In genomic region chr13:12057357-12057771, GRCm38 (mm10) we compare ENCODE assay signal across 10 mouse cellular contexts. TPM values are rescaled to one million over a fixed set of nuclear protein-coding genes. Genes with fewer than 3 reads are reported as not detected.
DNase-seq lines count a peak whose midpoint lies in the region; ATAC-seq and TF ChIP-seq lines count a peak whose summit lies in the region.
"Had no signal": no experiment of that assay in that cellular context is flagged by ENCODE, and none has a peak within 500 bp of the region (broad histone marks: within the 10 kb centered on the region; RNA-seq: fewer than 3 reads in every experiment).

No protein-coding gene starts in this region.

- no peak for DNase-seq in forebrain, postnatal 0 days
- DNase-seq in lung, postnatal 10 days: peak; percentile 18
- no peak for DNase-seq in lung, postnatal 25 days (ENCODE audit: low spot score)
- DNase-seq in right cerebral cortex, adult 18-20 months: no peak
- DNase-seq in forebrain, embryonic 10.5 days (ENCODE audit: extremely low spot score, low spot score): no peak

- no peak overlapping the region for H3K9ac ChIP-seq in forebrain, postnatal 0 days
- H3K9ac ChIP-seq in forebrain, embryonic 16.5 days (replicated peaks; ENCODE audit: low read depth, low read length): no peak overlapping the region
- no peak overlapping the region for H3K9ac ChIP-seq in hindbrain, embryonic 12.5 days
- no peak overlapping the region for H3K9ac ChIP-seq in neural tube, embryonic 14.5 days (replicated peaks; ENCODE audit: low read depth, low read length)

- no peaks in the 10 kb centered on the region for H3K36me3 ChIP-seq in forebrain, postnatal 0 days (ENCODE audit: insufficient read depth)
- no peaks in the 10 kb centered on the region for H3K36me3 ChIP-seq in forebrain, embryonic 16.5 days (ENCODE audit: control insufficient read depth, insufficient read depth)
- no peaks in the 10 kb centered on the region for H3K36me3 ChIP-seq in hindbrain, embryonic 12.5 days
- H3K36me3 ChIP-seq in neural tube, embryonic 14.5 days (ENCODE audit: control insufficient read depth, insufficient read depth, low read length): no peaks in the 10 kb centered on the region
- no peaks in the 10 kb centered on the region for H3K36me3 ChIP-seq in forebrain, embryonic 10.5 days (replicated peaks)
- H3K36me3 ChIP-seq: G1E had no signal

- H3K9me3 ChIP-seq in forebrain, postnatal 0 days (ENCODE audit: low read length): no peaks in the 10 kb centered on the region
- no peaks in the 10 kb centered on the region for H3K9me3 ChIP-seq in forebrain, embryonic 16.5 days (ENCODE audit: control insufficient read depth, low read length)
- H3K9me3 ChIP-seq in hindbrain, embryonic 12.5 days (replicated peaks): no peaks in the 10 kb centered on the region
- no peaks in the 10 kb centered on the region for H3K9me3 ChIP-seq in neural tube, embryonic 14.5 days (ENCODE audit: control insufficient read depth, low read length)
- no peaks in the 10 kb centered on the region for H3K9me3 ChIP-seq in forebrain, embryonic 10.5 days
- H3K9me3 ChIP-seq: G1E had no signal

- H3K4me2 ChIP-seq in forebrain, postnatal 0 days (ENCODE audit: low read depth): no peak overlapping the region
- no peak overlapping the region for H3K4me2 ChIP-seq in forebrain, embryonic 16.5 days (ENCODE audit: low read length)
- H3K4me2 ChIP-seq in hindbrain, embryonic 12.5 days (replicated peaks): no peak overlapping the region
- no peak overlapping the region for H3K4me2 ChIP-seq in neural tube, embryonic 14.5 days (ENCODE audit: low read depth, low read length)

- TF ChIP-seq CTCF in forebrain, postnatal 0 days (IDR thresholded peaks at IDR 0.05; ENCODE audit: low read depth): peak; percentile 28

- WGBS in forebrain, postnatal 0 days: 72% methylated on average over 8 of the region's 8 CpGs
- 73% methylated on average over 8 of the region's 8 CpGs for WGBS in forebrain, embryonic 16.5 days
- WGBS in hindbrain, embryonic 12.5 days: 66% methylated on average over 8 of the region's 8 CpGs
- WGBS in neural tube, embryonic 14.5 days: 73% methylated on average over 8 of the region's 8 CpGs
- WGBS in forebrain, embryonic 10.5 days: 59% methylated on average over 8 of the region's 8 CpGs

- no peak overlapping the region for H3K27ac ChIP-seq in forebrain, postnatal 0 days (ENCODE audit: low read depth, low read length)
- no peak overlapping the region for H3K27ac ChIP-seq in forebrain, embryonic 16.5 days (ENCODE audit: low read length)
- H3K27ac ChIP-seq in hindbrain, embryonic 12.5 days: no peak overlapping the region
- H3K27ac ChIP-seq in neural tube, embryonic 14.5 days (ENCODE audit: low read depth, low read length): no peak overlapping the region
- no peak overlapping the region for H3K27ac ChIP-seq in forebrain, embryonic 10.5 days
- H3K27ac ChIP-seq: macrophage had no signal

- 0 out of 2 replicates have a peak, but pooled peaks have one; percentile 23 for ATAC-seq in forebrain, postnatal 0 days
- no peak for ATAC-seq in forebrain, embryonic 16.5 days
- peak; percentile 35; the same call in 1 of the 2 replicates for ATAC-seq in hindbrain, embryonic 12.5 days (ENCODE audit: low FRiP score)
- peak; percentile 23; the same call in 1 of the 2 replicates for ATAC-seq in neural tube, embryonic 14.5 days (ENCODE audit: low read depth)

- no peaks in the 10 kb centered on the region for H3K27me3 ChIP-seq in forebrain, postnatal 0 days (ENCODE audit: insufficient read depth, low read length)
- no peaks in the 10 kb centered on the region for H3K27me3 ChIP-seq in forebrain, embryonic 16.5 days (replicated peaks; ENCODE audit: control insufficient read depth, insufficient read depth, low read length)
- no peaks in the 10 kb centered on the region for H3K27me3 ChIP-seq in hindbrain, embryonic 12.5 days
- no peaks in the 10 kb centered on the region for H3K27me3 ChIP-seq in neural tube, embryonic 14.5 days (ENCODE audit: control insufficient read depth, insufficient read depth, low read length)
- no peaks in the 10 kb centered on the region for H3K27me3 ChIP-seq in forebrain, embryonic 10.5 days (ENCODE audit: poor library complexity, severe bottlenecking)

- no peaks in the 10 kb centered on the region for H3K4me1 ChIP-seq in forebrain, postnatal 0 days (ENCODE audit: insufficient read depth)
- H3K4me1 ChIP-seq in forebrain, embryonic 16.5 days (replicated peaks; ENCODE audit: control insufficient read depth, insufficient read depth, low read length): no peaks in the 10 kb centered on the region
- H3K4me1 ChIP-seq in hindbrain, embryonic 12.5 days: no peaks in the 10 kb centered on the region
- no peaks in the 10 kb centered on the region for H3K4me1 ChIP-seq in neural tube, embryonic 14.5 days (ENCODE audit: control insufficient read depth, insufficient read depth, low read length)
- no peaks in the 10 kb centered on the region; the same call in none of the 2 replicates for H3K4me1 ChIP-seq in forebrain, embryonic 10.5 days

- no peak overlapping the region for H3K4me3 ChIP-seq in forebrain, postnatal 0 days (ENCODE audit: low read depth, low read length)
- no peak overlapping the region for H3K4me3 ChIP-seq in forebrain, embryonic 16.5 days (replicated peaks; ENCODE audit: low read length)
- H3K4me3 ChIP-seq in hindbrain, embryonic 12.5 days: no peak overlapping the region
- no peak overlapping the region for H3K4me3 ChIP-seq in neural tube, embryonic 14.5 days (ENCODE audit: low read depth, low read length)
- no peak overlapping the region for H3K4me3 ChIP-seq in forebrain, embryonic 10.5 days

RNA-seq across cellular contexts. Expression of gene Ryr2, which starts 49.4 kb away (rescaled TPM):
- total RNA-seq in forebrain, postnatal 0 days (2014; rRNA removed): 22.8 and 23.6 TPM in 2 replicates
- 0.59 and 2.1 TPM in 2 replicates for polyA plus RNA-seq in forebrain, postnatal 0 days (2015; fragmentation: Nextera tagmentation; extraction: Ambion mirVana)
- 0.93 and 2.2 TPM in 2 replicates for polyA plus RNA-seq in forebrain, embryonic 16.5 days (2015; fragmentation: Nextera tagmentation; extraction: Ambion mirVana)
- polyA plus RNA-seq in hindbrain, embryonic 12.5 days (2016; fragmentation: Nextera tagmentation; extraction: Ambion mirVana): 1.1 and 1.3 TPM in 2 replicates
- 6.7 and 13.5 TPM in 2 replicates for polyA plus RNA-seq in neural tube, embryonic 14.5 days (2014; fragmentation: Nextera tagmentation; extraction: Ambion mirVana)
- 0.14 and 0.19 TPM in 2 replicates for polyA plus RNA-seq in forebrain, embryonic 10.5 days (2016; fragmentation: Nextera tagmentation; extraction: Ambion mirVana)
- polyA plus RNA-seq: G1E, macrophage had no signal
